Mouse (Mus musculus): ENCODE data around the gene Slc30a7. TPM values are rescaled to one million over a fixed set of nuclear protein-coding genes. Genes with fewer than 3 reads are reported as not detected.

Slc30a7 gene
- polyA plus RNA-seq, 1 experiment from 2014 or later, result 25.4 TPM

DNA sequence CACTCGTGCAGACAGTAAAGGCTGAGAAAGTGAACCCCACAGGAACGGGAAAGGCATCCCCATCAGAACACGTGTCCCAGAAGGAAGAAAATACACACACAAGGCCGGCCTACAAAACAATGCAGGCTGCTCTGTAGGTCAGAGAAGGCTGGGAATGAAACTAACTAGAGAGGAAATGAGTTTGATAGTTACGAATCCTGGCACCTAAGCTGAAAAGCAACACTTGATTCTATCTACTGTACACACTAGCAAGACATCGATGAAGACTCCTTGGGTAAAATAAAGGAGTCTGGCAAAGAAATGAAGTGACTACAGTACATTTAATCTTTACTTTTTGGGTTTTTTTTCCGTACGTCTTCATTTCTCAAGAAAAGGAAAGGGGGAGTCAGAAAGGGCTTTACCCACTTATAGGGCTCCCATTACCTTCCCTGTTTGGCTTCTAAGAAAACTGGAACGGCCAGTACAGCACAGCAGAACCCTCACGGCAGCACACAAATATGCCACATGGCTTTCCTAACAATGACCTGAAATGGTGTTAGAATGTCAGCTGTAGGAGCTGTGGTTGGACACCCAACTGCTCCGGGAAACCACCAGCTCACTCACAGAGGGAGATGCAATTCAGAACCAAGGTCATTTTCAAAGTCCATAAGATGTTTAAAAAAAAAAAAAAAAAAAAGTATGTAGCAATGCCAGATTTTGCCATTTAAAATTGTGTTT, 45.7 kb downstream of the Slc30a7 start:
- Histone ChIP-seq H3K27ac (ENCODE audit: low read depth, low read length) (no peak overlapping the region), H3K9ac (ENCODE audit: low read length) (no peak overlapping the region), H3K4me1 (ENCODE audit: control insufficient read depth, insufficient read depth, low read length) (no peaks in the 10 kb centered on the region), H3K36me3 (ENCODE audit: control insufficient read depth, insufficient read depth, low read length) (no peaks in the 10 kb centered on the region), H3K4me3 (ENCODE audit: low read depth, low read length) (no peak overlapping the region), H3K4me2 (no peak overlapping the region), H3K9me3 (ENCODE audit: control insufficient read depth, low read length) (no peaks in the 10 kb centered on the region), H3K27me3 (ENCODE audit: control insufficient read depth, insufficient read depth, low read length) (no peaks in the 10 kb centered on the region)
- peak; percentile 62 for DNase-seq (ENCODE audit: low spot score, missing footprints)
- WGBS, result 82% methylated on average over 11 of the region's 11 CpGs
- ATAC-seq (ENCODE audit: low FRiP score), result no peak

DNA sequence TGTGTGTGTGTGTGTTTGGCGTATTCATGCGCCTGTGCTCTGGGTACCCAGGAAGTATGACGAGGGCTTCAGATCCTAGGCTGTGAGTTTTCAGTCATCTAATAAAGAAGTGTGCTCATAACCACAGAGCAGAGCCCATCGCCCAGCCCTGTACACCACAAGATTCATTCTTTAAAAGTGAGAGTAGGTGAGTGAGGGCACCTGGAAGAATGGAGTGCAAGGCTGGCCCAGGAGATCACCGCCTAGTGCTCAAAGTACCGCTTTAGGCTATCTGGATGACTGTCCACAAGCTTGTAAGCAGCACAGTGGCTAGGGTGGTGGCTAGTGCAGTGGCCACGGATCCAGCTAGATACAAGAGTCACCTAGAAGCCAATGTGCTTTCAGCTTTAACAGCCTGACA, 50.0 kb downstream of the Slc30a7 start:
- Histone ChIP-seq H3K27ac (ENCODE audit: low read depth, low read length) (no peak overlapping the region), H3K4me1 (ENCODE audit: control insufficient read depth, insufficient read depth, low read length) (no peaks in the 10 kb centered on the region), H3K4me2 (no peak overlapping the region), H3K27me3 (ENCODE audit: control insufficient read depth, insufficient read depth, low read length) (no peaks in the 10 kb centered on the region), H3K4me3 (ENCODE audit: low read depth, low read length) (no peak overlapping the region), H3K36me3 (ENCODE audit: control insufficient read depth, insufficient read depth, low read length) (peaks cover 4% of the 10 kb centered on the region), H3K9ac (ENCODE audit: low read length) (no peak overlapping the region), H3K9me3 (ENCODE audit: control insufficient read depth, low read length) (no peaks in the 10 kb centered on the region)
- ATAC-seq (ENCODE audit: low FRiP score), result no peak
- DNase-seq (ENCODE audit: low spot score, missing footprints), result no peak
- 95% methylated on average over 7 of the region's 7 CpGs for WGBS

DNA sequence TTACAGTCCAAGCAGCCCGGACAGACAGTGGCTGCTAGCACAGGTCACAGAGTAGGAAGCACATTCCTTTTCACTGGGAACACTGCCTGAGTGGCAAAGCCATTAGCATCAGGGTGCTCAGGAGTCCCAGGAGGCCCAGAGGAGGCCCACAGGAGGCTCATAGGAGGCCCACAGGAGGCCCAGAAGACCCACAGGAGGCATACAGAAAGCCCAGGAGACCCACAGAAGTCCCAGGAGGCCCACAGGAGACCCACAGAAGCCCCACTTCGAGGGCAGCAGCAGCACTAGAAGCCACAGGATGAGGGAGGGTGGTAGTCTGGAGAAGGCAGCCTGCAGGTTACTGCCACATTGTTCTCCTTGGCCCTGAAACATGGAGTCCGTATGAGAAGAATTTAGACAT, 54.1 kb downstream of the Slc30a7 start:
- Histone ChIP-seq H3K9ac (ENCODE audit: low read length) (no peak overlapping the region), H3K36me3 (ENCODE audit: control insufficient read depth, insufficient read depth, low read length) (peaks cover 7% of the 10 kb centered on the region), H3K4me3 (ENCODE audit: low read depth, low read length) (no peak overlapping the region), H3K9me3 (ENCODE audit: control insufficient read depth, low read length) (no peaks in the 10 kb centered on the region), H3K4me2 (no peak overlapping the region), H3K27ac (ENCODE audit: low read depth, low read length) (no peak overlapping the region), H3K27me3 (ENCODE audit: control insufficient read depth, insufficient read depth, low read length) (no peaks in the 10 kb centered on the region), H3K4me1 (ENCODE audit: control insufficient read depth, insufficient read depth, low read length) (no peaks in the 10 kb centered on the region; the same call in 1 of the 2 replicates)
- 74% methylated on average over 3 of the region's 3 CpGs for whole genome bisulfite sequencing
- DNase-seq (ENCODE audit: low spot score, missing footprints), result peak; percentile 47
- no peak for ATAC-seq (ENCODE audit: low FRiP score)

DNA sequence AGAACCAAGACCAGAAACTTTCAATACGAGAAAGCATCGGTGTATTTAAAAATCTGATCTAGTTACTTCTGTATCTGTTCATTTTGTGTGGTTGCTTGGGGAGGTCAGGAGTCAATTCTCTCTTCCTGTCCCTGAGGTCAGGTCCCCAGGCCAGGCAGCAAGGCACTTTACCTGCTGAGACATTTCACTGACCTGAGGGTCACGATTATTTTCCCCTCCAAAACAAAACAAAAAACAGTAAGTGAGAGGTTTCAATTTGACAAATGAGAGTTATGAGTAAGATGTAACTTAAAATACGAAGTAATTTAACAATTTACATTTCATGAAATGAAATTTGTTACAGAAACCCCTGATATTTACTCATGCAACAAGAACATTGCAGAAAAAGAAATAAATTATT, 54.9 kb downstream of the Slc30a7 start:
- Histone ChIP-seq H3K27ac (ENCODE audit: low read depth, low read length) (no peak overlapping the region), H3K9ac (ENCODE audit: low read length) (no peak overlapping the region), H3K4me1 (ENCODE audit: control insufficient read depth, insufficient read depth, low read length) (no peaks in the 10 kb centered on the region; the same call in 1 of the 2 replicates), H3K27me3 (ENCODE audit: control insufficient read depth, insufficient read depth, low read length) (no peaks in the 10 kb centered on the region), H3K36me3 (ENCODE audit: control insufficient read depth, insufficient read depth, low read length) (peaks cover 7% of the 10 kb centered on the region), H3K9me3 (ENCODE audit: control insufficient read depth, low read length) (no peaks in the 10 kb centered on the region), H3K4me3 (ENCODE audit: low read depth, low read length) (no peak overlapping the region), H3K4me2 (no peak overlapping the region)
- peak; percentile 57 for DNase-seq (ENCODE audit: low spot score, missing footprints)
- WGBS, result 73% methylated on average over 4 of the region's 4 CpGs
- ATAC-seq (ENCODE audit: low FRiP score), result no peak

DNA sequence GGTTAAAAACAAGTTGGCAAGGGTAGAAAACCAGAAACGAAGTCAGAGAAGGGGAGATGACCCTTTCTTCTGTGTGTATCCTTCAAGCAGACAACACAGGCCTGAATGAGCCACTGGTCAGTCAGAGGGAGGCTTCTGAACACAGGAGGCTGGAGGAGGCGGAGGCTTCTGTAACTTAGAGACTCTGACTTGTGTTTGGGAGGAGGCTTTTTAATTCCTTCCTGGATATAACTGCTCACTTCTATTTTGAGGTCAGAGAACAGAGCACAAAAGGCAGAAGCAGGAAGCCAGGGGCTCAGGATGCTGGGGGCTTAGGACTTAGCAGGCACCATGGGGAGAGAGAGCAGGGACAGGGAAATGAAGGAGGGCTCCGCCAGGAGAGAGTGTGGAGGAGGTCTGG, 56.0 kb downstream of the Slc30a7 start:
- Histone ChIP-seq H3K4me3 (ENCODE audit: low read depth, low read length) (no peak overlapping the region), H3K4me1 (ENCODE audit: control insufficient read depth, insufficient read depth, low read length) (no peaks in the 10 kb centered on the region; the same call in 1 of the 2 replicates), H3K27me3 (ENCODE audit: control insufficient read depth, insufficient read depth, low read length) (no peaks in the 10 kb centered on the region), H3K36me3 (ENCODE audit: control insufficient read depth, insufficient read depth, low read length) (peaks cover 7% of the 10 kb centered on the region), H3K27ac (ENCODE audit: low read depth, low read length) (no peak overlapping the region), H3K9ac (ENCODE audit: low read length) (no peak overlapping the region), H3K4me2 (no peak overlapping the region), H3K9me3 (ENCODE audit: control insufficient read depth, low read length) (no peaks in the 10 kb centered on the region)
- ATAC-seq (ENCODE audit: low FRiP score), result no peak
- WGBS, result 45% methylated on average over 3 of the region's 3 CpGs
- DNase-seq (ENCODE audit: low spot score, missing footprints), result peak; percentile 74

DNA sequence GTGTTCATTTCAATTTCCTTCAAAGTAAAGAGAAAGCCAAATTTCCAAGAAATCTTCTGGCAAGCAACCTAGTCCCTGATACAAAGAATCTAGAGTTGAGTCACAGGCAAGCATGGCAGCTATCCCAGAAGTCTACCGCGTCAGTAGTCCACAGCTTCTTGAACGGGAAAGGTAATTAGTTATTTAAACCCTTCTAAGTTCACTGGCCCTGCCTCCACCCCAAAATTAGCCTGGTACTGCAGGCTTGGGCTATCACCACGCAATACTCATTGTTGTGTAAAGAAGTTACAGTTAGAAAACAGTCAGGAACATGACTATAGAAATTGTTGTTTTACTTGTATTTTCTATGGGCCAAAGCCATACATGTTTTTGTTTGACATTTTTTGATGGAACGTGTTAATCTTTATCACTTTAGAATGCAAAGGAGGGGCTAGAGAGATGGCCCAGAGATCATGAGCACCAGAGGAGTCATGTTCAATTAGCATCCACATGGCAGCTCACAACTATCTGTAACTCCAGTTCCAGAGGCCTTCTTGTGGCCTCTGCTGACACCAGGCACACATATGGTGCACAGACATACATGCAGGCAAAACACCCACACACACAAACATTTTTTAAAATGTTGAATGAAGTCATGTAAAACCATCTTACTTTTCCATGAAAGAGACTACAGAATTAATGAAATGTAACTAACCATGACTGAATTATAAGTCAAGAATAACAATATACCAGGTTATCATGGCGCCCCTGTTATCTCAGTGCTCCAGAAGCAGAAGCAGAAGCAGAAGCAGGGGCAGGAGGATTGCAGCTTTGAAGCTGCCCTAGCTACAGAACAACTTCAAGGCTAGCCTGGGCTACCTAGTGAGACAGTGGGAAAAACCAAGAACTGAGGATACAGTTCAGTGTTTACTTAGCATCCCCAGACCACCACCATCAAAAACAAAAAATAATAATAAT, 57.0 kb downstream of the Slc30a7 start:
- Histone ChIP-seq H3K4me3 (ENCODE audit: low read depth, low read length) (no peak overlapping the region), H3K27me3 (ENCODE audit: control insufficient read depth, insufficient read depth, low read length) (no peaks in the 10 kb centered on the region), H3K4me1 (ENCODE audit: control insufficient read depth, insufficient read depth, low read length) (no peaks in the 10 kb centered on the region; the same call in 1 of the 2 replicates), H3K9ac (ENCODE audit: low read length) (no peak overlapping the region), H3K9me3 (ENCODE audit: control insufficient read depth, low read length) (no peaks in the 10 kb centered on the region), H3K27ac (ENCODE audit: low read depth, low read length) (no peak overlapping the region), H3K36me3 (ENCODE audit: control insufficient read depth, insufficient read depth, low read length) (peaks cover 5% of the 10 kb centered on the region; the same call in 1 of the 2 replicates), H3K4me2 (no peak overlapping the region)
- ATAC-seq (ENCODE audit: low FRiP score) (no peak), DNase-seq (ENCODE audit: low spot score, missing footprints) (peak; percentile 26)
- 93% methylated on average over 6 of the region's 6 CpGs for WGBS

DNA sequence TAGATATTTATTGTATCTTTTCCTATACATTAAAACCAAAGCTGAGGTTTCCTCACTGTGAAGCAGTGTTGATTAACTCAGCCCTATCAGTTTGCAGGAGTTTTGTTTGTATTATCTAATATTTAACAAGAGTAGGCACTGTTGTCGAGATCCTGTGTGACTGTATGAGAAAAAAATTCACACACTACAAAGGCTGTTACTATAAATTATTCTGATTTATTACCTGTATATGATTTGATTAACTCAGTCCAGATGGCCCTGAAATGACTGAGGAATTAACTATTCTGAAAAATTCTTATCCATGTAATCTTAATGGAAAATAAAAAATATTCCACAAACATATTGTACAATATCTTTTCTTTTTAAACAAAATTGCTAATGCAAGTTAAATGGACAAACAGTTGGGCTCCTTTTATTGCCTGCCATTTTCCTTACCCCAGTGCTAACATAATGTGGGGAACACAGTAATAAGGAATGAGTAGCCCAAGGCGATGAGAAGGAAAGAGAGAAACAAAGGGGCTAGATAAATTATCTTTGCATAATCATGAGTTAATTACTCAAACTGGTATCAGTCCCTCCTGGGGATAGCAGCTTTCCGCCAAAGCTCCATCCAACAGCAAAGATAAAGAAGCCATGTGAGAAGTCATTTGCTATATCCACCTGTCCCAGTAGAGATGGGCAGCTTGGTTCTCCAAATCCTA, 57.8 kb downstream of the Slc30a7 start:
- H3K9ac ChIP-seq (ENCODE audit: low read length), result no peak overlapping the region
- H3K36me3 ChIP-seq (ENCODE audit: control insufficient read depth, insufficient read depth, low read length), result peaks cover 5% of the 10 kb centered on the region; the same call in 1 of the 2 replicates
- H3K27me3 ChIP-seq (ENCODE audit: control insufficient read depth, insufficient read depth, low read length), result no peaks in the 10 kb centered on the region
- ATAC-seq (ENCODE audit: low FRiP score) (no peak), DNase-seq (ENCODE audit: low spot score, missing footprints) (peak; percentile 37)
- 92% methylated on average over 3 of the region's 3 CpGs for WGBS
- H3K4me2 ChIP-seq, result no peak overlapping the region
- no peaks in the 10 kb centered on the region for H3K9me3 ChIP-seq (ENCODE audit: control insufficient read depth, low read length)
- no peaks in the 10 kb centered on the region; the same call in 1 of the 2 replicates for H3K4me1 ChIP-seq (ENCODE audit: control insufficient read depth, insufficient read depth, low read length)
- no peak overlapping the region for H3K4me3 ChIP-seq (ENCODE audit: low read depth, low read length)
- H3K27ac ChIP-seq (ENCODE audit: low read depth, low read length), result no peak overlapping the region

DNA sequence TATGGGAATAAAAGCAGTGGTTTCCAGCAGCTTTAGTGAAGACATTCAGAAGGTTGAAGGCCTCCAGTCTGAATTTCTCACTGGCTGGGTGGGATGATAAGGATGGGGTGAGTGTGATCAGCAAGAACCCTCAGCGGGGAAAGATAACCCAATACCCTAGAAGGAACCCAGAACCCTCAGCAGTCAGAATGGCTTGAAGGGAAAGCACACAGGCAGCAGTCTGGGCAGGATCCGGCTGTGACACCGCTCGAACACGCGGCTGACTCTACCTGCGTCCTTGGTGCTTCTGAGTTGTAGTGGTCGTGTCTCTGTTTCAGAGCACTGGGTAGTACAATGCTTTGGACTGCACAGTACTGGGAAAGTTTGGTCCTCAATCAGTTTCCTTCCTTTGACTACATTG, 60.9 kb downstream of the Slc30a7 start:
- ATAC-seq (ENCODE audit: low FRiP score) (no peak), DNase-seq (ENCODE audit: low spot score, missing footprints) (peak; percentile 60)
- H3K36me3 ChIP-seq (ENCODE audit: control insufficient read depth, insufficient read depth, low read length), result no peaks in the 10 kb centered on the region
- no peak overlapping the region for H3K4me3 ChIP-seq (ENCODE audit: low read depth, low read length)
- H3K9ac ChIP-seq (ENCODE audit: low read length), result no peak overlapping the region
- WGBS, result 96% methylated on average over 8 of the region's 8 CpGs
- H3K9me3 ChIP-seq (ENCODE audit: control insufficient read depth, low read length), result no peaks in the 10 kb centered on the region
- H3K4me1 ChIP-seq (ENCODE audit: control insufficient read depth, insufficient read depth, low read length), result no peaks in the 10 kb centered on the region; the same call in 1 of the 2 replicates
- H3K27ac ChIP-seq (ENCODE audit: low read depth, low read length), result no peak overlapping the region
- no peak overlapping the region for H3K4me2 ChIP-seq
- no peaks in the 10 kb centered on the region for H3K27me3 ChIP-seq (ENCODE audit: control insufficient read depth, insufficient read depth, low read length)
